Mouse (Mus musculus): ENCODE measurements around the gene Nat9. TPM values are rescaled to one million over a fixed set of nuclear protein-coding genes. Genes with fewer than 3 reads are reported as not detected.

Nat9 gene
- polyA plus RNA-seq, 1 experiment: 35.3 TPM

DNA sequence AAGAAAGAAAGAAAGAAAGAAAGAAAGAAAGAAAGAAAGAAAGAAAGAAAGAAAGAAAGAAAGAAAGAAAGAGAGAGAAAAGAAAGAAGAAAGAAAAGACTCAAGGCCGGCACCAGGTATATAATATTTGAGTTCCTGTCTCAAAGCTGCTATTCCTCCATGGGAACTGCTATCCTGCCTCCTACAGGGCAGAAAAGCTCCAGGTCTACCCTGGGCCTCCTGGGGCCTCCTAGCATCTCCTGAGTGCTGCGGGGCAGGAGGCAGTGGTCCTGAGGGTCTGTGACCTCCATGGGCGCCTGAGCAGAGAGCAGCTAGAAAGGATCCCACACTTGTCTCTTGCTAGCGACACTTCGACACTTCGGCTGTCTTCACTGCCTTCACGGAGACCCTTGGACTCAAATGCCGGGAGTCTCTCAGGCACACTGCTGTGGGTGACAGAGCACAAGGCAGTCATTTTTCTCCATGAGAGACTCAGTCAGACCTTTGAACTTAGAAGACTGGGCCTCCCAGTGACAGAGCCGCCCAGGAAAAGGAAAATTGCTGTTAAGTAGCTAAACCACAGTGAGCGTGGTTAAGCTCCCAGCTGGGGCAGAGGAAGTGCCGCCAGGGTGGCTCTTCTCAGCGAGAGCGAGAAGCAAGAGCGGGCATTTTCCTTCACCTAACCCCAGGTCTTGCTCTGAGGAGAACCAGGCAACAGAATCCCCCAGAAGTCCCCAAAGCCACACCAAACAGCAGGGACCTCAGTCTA is 43.7 kb upstream of the Nat9 start:
- WGBS: 51% methylated on average over 14 of the region's 14 CpGs
- Histone ChIP-seq H3K27me3 (replicated peaks; ENCODE audit: control insufficient read depth, insufficient read depth, low read length) (no peaks in the 10 kb centered on the region), H3K27ac (ENCODE audit: insufficient read depth, low read depth, low read length) (peak overlapping the region; percentile 65), H3K36me3 (ENCODE audit: control insufficient read depth, insufficient read depth, low read length) (no peaks in the 10 kb centered on the region), H3K4me1 (ENCODE audit: control insufficient read depth, insufficient read depth, low read length) (peaks cover 5% of the 10 kb centered on the region; the same call in 1 of the 2 replicates), H3K4me3 (ENCODE audit: insufficient read depth, low read depth, low read length) (no peak overlapping the region)
- TF ChIP-seq POLR2A (IDR thresholded peaks at IDR 0.05; ENCODE audit: low read depth, low read length): no peak
- DNase-seq: peak; percentile 75

DNA sequence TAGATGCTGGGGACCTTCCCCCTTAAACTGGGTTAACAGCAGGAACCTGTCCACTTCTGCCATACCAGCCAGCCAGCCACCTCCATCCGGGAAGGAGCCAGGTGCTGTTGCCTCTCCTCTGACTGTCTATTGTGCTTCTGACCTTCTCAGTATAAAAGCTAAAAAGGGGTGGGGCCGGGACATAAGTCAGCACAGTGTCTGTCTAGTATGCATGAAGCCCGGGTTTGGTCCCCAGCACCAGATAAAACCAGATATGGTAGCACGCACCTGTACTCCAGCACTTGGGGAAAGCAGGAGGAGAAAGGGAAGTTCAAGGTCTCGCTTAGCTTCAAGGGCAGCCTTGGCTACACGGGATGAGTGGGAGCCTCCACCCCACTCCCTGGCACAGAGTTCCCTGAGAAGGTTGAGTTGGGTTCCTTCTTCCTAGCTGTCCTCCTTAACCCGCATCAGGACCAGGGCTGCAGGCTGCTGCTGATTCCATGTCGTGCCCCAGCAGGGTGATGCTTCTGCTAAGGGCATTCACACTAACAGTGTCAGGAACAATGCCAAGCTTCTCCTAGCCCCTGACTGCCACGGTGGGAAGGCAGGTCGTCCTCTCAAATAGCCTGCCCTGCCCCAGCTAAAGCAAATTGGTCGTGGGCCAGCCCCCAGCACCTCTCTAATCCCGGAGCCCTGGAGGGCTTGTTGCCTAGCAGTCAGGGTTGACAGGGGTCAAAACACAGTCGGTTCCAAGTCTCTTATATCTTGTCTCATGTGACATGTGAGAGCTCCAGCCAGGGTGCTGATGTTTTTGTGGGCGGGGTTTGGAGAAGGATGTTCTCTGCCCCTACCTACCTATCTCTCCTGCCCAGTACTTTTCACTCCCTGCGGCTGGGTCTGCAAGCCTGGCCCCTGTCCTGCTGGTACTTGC is 41.6 kb upstream of the Nat9 start:
- Histone ChIP-seq H3K4me1 (ENCODE audit: control insufficient read depth, insufficient read depth, low read length) (peaks cover 5% of the 10 kb centered on the region; the same call in 1 of the 2 replicates), H3K27ac (ENCODE audit: insufficient read depth, low read depth, low read length) (no peak overlapping the region), H3K4me3 (ENCODE audit: insufficient read depth, low read depth, low read length) (no peak overlapping the region), H3K27me3 (replicated peaks; ENCODE audit: control insufficient read depth, insufficient read depth, low read length) (no peaks in the 10 kb centered on the region), H3K36me3 (ENCODE audit: control insufficient read depth, insufficient read depth, low read length) (no peaks in the 10 kb centered on the region)
- WGBS: 54% methylated on average over 15 of the region's 15 CpGs
- DNase-seq: no peak
- TF ChIP-seq CTCF (conservative IDR thresholded peaks at IDR 0.05; ENCODE audit: insufficient read depth, insufficient read length, low read depth, low read length) (no peak), POLR2A (IDR thresholded peaks at IDR 0.05; ENCODE audit: low read depth, low read length) (no peak)

DNA sequence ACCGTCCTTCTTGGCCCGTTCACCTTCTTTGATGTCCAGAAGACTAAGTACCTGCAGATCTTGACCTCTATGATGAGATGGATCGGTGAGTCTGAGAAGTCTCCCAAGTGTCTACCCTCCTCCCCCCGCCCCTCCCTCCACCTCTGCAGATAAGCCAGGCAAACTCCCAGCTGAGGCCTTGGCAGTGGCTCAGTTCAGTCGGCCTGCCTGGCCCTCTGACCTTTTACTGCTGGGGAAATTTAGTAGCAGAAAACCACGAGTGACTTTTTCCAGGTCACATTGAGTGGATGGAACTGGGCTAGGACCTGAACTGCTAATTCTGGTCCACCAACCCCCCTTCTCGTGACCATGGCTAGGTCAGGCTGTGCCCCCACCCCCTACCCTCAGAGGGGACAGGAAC is 40.8 kb upstream of the Nat9 start:
- peaks cover 5% of the 10 kb centered on the region; the same call in 1 of the 2 replicates for H3K4me1 ChIP-seq (ENCODE audit: control insufficient read depth, insufficient read depth, low read length)
- no peak overlapping the region for H3K27ac ChIP-seq (ENCODE audit: insufficient read depth, low read depth, low read length)
- H3K27me3 ChIP-seq (replicated peaks; ENCODE audit: control insufficient read depth, insufficient read depth, low read length): no peaks in the 10 kb centered on the region
- H3K36me3 ChIP-seq (ENCODE audit: control insufficient read depth, insufficient read depth, low read length): no peaks in the 10 kb centered on the region
- TF ChIP-seq CTCF (conservative IDR thresholded peaks at IDR 0.05; ENCODE audit: insufficient read depth, insufficient read length, low read depth, low read length) (no peak), POLR2A (IDR thresholded peaks at IDR 0.05; ENCODE audit: low read depth, low read length) (no peak)
- WGBS: 63% methylated on average over 7 of the region's 7 CpGs
- DNase-seq: no peak
- no peak overlapping the region for H3K4me3 ChIP-seq (ENCODE audit: insufficient read depth, low read depth, low read length)

DNA sequence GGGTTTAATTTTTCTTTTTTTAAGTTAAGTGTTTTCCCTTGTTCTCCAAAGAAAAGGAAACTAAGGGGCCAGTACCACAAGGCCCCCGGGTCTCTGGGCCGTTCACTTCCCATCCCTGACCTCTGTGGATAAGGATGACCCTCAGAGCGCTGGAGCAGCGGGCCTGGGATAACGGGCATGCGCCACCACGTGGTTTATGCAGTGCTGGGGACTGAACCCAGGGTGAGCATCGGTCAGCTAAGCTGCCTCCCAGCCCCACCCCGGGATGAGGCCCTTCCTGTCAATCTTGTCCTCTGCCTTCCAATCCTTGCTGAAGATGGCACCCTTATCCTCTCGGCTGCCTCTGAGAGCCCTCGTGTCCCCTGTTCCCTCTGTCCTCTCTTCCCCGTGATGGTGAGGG is 40.0 kb upstream of the Nat9 start:
- TF ChIP-seq CTCF (conservative IDR thresholded peaks at IDR 0.05; ENCODE audit: insufficient read depth, insufficient read length, low read depth, low read length) (no peak), POLR2A (IDR thresholded peaks at IDR 0.05; ENCODE audit: low read depth, low read length) (no peak)

DNA sequence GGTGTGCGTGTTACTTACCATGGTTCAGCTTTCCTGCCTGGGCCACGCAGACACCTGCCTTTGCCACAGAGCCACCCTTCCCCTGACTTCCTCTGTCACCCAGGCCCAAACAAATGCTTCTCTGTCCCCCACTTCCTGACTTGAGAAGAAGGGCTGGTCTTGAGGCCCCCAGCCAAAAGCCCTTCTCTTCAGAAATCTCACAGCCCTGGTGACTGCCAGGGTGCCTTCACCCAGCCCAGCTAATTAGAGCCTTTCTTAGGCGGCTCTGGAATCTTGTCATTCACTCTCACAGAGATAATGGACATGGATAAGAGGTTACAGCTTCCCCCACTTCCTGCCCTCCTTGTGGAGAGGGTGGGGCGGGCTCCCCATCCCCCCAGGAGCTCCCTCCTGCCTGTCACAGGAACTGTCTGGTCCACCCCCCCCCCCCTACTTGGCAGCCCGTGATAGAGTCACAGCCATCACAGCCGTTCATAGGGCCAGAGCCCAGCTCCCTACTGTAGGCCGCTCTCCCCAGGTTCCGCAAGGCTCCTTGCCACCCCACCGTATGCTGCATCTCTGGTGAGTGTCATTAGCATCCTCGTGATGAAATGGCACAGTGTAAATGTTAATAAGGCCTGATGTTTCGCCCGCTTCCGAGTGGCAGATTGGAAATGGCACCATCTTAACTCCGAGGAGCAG is 39.3 kb upstream of the Nat9 start:
- 80% methylated on average over 14 of the region's 14 CpGs for WGBS
- H3K36me3 ChIP-seq (ENCODE audit: control insufficient read depth, insufficient read depth, low read length): no peaks in the 10 kb centered on the region
- no peaks in the 10 kb centered on the region for H3K27me3 ChIP-seq (replicated peaks; ENCODE audit: control insufficient read depth, insufficient read depth, low read length)
- TF ChIP-seq CTCF (conservative IDR thresholded peaks at IDR 0.05; ENCODE audit: insufficient read depth, insufficient read length, low read depth, low read length): no peak
- no peak for TF ChIP-seq POLR2A (IDR thresholded peaks at IDR 0.05; ENCODE audit: low read depth, low read length)
- DNase-seq: peak; percentile 30
- no peak overlapping the region for H3K27ac ChIP-seq (ENCODE audit: insufficient read depth, low read depth, low read length)
- H3K4me3 ChIP-seq (ENCODE audit: insufficient read depth, low read depth, low read length): no peak overlapping the region
- peaks cover 4% of the 10 kb centered on the region; the same call in 1 of the 2 replicates for H3K4me1 ChIP-seq (ENCODE audit: control insufficient read depth, insufficient read depth, low read length)

More for the DNA sequence above, 40.0 kb upstream of the Nat9 start:
- H3K4me1 ChIP-seq (ENCODE audit: control insufficient read depth, insufficient read depth, low read length): peaks cover 5% of the 10 kb centered on the region; the same call in 1 of the 2 replicates
- no peak overlapping the region for H3K27ac ChIP-seq (ENCODE audit: insufficient read depth, low read depth, low read length)
- no peak overlapping the region for H3K4me3 ChIP-seq (ENCODE audit: insufficient read depth, low read depth, low read length)
- no peak for DNase-seq
- H3K27me3 ChIP-seq (replicated peaks; ENCODE audit: control insufficient read depth, insufficient read depth, low read length): no peaks in the 10 kb centered on the region
- H3K36me3 ChIP-seq (ENCODE audit: control insufficient read depth, insufficient read depth, low read length): no peaks in the 10 kb centered on the region
- WGBS: 69% methylated on average over 12 of the region's 12 CpGs

DNA sequence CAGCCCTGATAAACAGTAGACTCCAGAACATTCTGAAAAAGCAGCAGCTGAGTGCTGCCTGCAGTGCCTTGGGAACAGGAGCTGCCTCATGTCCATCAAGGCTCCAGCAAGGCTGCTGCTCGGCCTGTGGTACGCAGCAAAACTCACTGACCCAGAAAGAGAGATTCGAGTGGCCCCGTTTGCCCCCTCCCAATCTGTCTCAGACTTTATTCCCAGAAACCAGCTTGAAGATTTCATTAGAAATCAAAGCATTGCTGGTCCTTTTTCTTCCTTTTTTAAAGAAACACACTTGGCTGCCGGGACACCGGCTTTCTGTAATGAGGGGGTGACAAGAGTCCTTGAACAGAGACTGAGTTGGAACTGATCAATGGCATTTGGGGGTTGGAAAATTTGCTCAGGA is 37.6 kb upstream of the Nat9 start:
- Histone ChIP-seq H3K4me3 (ENCODE audit: insufficient read depth, low read depth, low read length) (no peak overlapping the region), H3K4me1 (ENCODE audit: control insufficient read depth, insufficient read depth, low read length) (no peaks in the 10 kb centered on the region), H3K36me3 (ENCODE audit: control insufficient read depth, insufficient read depth, low read length) (no peaks in the 10 kb centered on the region), H3K27me3 (replicated peaks; ENCODE audit: control insufficient read depth, insufficient read depth, low read length) (no peaks in the 10 kb centered on the region), H3K27ac (ENCODE audit: insufficient read depth, low read depth, low read length) (no peak overlapping the region)
- no peak for DNase-seq
- TF ChIP-seq CTCF (conservative IDR thresholded peaks at IDR 0.05; ENCODE audit: insufficient read depth, insufficient read length, low read depth, low read length) (no peak), POLR2A (IDR thresholded peaks at IDR 0.05; ENCODE audit: low read depth, low read length) (no peak)
- WGBS: 61% methylated on average over 6 of the region's 6 CpGs

Measured in kidney, adult 2 months (tissue).